Mouse (Mus musculus): ENCODE measurements around the gene Kifc3.

- TF ChIP-seq POLR2A (IDR thresholded peaks at IDR 0.05; ENCODE audit: borderline replicate concordance, extremely low read depth, insufficient read depth, insufficient read length, poor library complexity, severe bottlenecking) (no peak), CTCF (IDR thresholded peaks at IDR 0.05; ENCODE audit: borderline replicate concordance, extremely low read depth, insufficient read depth, insufficient read length) (no peak)
Measured at GRCm38 (mm10) chr8:95064531-95064930, 138.1 kb downstream of the Kifc3 start.
